Mouse (Mus musculus): ENCODE results near the gene Mpped1.

DNA sequence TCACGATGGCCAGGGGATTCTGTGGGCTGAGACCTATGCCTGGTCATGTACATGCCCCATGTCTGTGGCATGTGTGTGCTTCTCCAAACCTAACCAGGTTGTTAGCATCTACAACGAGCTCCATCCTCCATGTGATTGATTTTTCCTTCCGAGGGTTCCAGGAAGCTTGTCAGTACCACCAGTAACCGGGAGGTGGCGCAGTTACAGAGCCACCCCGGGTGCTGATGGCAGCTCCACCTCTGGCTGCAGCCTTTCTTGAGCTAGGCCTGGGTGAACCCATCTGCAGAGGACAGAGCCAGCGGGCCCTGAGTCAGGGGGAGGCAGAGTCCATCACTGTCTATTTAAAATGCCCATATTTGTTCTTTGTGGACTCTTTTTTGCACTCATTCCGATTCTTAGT lies 77.9 kb downstream of the Mpped1 start:
- TF ChIP-seq CHD2 (IDR thresholded peaks at IDR 0.05; ENCODE audit: low read depth, low read length) (no peak), HCFC1 (IDR thresholded peaks at IDR 0.05; ENCODE audit: borderline replicate concordance, insufficient read depth, low read length) (no peak)
